ENCODE assay signal across 8 mouse cellular contexts in genomic region chr5:52865825-52866224, GRCm38 (mm10). TPM values are rescaled to one million over a fixed set of nuclear protein-coding genes. Genes with fewer than 3 reads are reported as not detected.
DNase-seq lines count a peak whose midpoint lies in the region; ATAC-seq and TF ChIP-seq lines count a peak whose summit lies in the region.

No protein-coding gene starts in this region.

- no peak overlapping the region for H3K4me3 ChIP-seq in heart, embryonic 11.5 days (ENCODE audit: low read depth, low read length)
- H3K4me3 ChIP-seq in kidney, embryonic 15.5 days (replicated peaks): no peak overlapping the region
- no peak overlapping the region for H3K4me3 ChIP-seq in stomach, embryonic 14.5 days (ENCODE audit: low read depth, low read length)

- intact Hi-C loops in gastrocnemius, postnatal 14 days (cut with DNase I; ENCODE audit: low total_unique reads): no loop called here

- no peak for TF ChIP-seq CTCF in Patski (IDR thresholded peaks at IDR 0.05)

- CTCF ChIA-PET in Patski (lab: Charles Lee): interaction anchor here (0.7 to 4.5 kb wide), 9 partner anchors 10 to 266 kb away, joined by 3 to 15 read pairs (median 4); no protein-coding TSS in a partner anchor

- ATAC-seq in heart, embryonic 11.5 days (replicated peaks; ENCODE audit: insufficient number of reproducible peaks, low FRiP score, low TSS enrichment): no peak
- ATAC-seq in Patski: peak; percentile 63
- ATAC-seq in kidney, embryonic 15.5 days (replicated peaks; ENCODE audit: low FRiP score): no peak; the same call in 1 of the 2 replicates
- ATAC-seq in stomach, embryonic 14.5 days (ENCODE audit: insufficient number of reproducible peaks, insufficient read depth, low FRiP score, low read depth): no peak

- in situ Hi-C loops in Patski (cut with MboI; ENCODE audit: low pct_unique_long_range_greater_than_20kb): no loop called here

- no peak overlapping the region for H3K9ac ChIP-seq in heart, embryonic 11.5 days (ENCODE audit: low read depth, low read length)
- no peak overlapping the region for H3K9ac ChIP-seq in kidney, embryonic 15.5 days
- H3K9ac ChIP-seq in stomach, embryonic 14.5 days (replicated peaks; ENCODE audit: low read depth, low read length): no peak overlapping the region

- H3K27me3 ChIP-seq in heart, embryonic 11.5 days (ENCODE audit: control insufficient read depth, insufficient read depth, low read length): no peaks in the 10 kb centered on the region
- no peaks in the 10 kb centered on the region for H3K27me3 ChIP-seq in Patski
- no peaks in the 10 kb centered on the region for H3K27me3 ChIP-seq in kidney, embryonic 15.5 days
- no peaks in the 10 kb centered on the region for H3K27me3 ChIP-seq in stomach, embryonic 14.5 days (ENCODE audit: control insufficient read depth, insufficient read depth, low read length)

- H3K9me3 ChIP-seq in heart, embryonic 11.5 days (replicated peaks; ENCODE audit: control insufficient read depth, low read length): no peaks in the 10 kb centered on the region
- no peaks in the 10 kb centered on the region for H3K9me3 ChIP-seq in kidney, embryonic 15.5 days (replicated peaks)
- H3K9me3 ChIP-seq in stomach, embryonic 14.5 days (ENCODE audit: control insufficient read depth, low read depth, low read length): no peaks in the 10 kb centered on the region

- no peaks in the 10 kb centered on the region for H3K4me1 ChIP-seq in heart, embryonic 11.5 days (ENCODE audit: control insufficient read depth, insufficient read depth, low read length)
- peaks cover 10% of the 10 kb centered on the region; the same call in 1 of the 2 replicates for H3K4me1 ChIP-seq in kidney, embryonic 15.5 days
- 0 out of 2 replicates have a peak, but pooled peaks cover 4% of the 10 kb centered on the region for H3K4me1 ChIP-seq in stomach, embryonic 14.5 days (ENCODE audit: control insufficient read depth, insufficient read depth, low read length)

- WGBS in heart, embryonic 11.5 days (ENCODE audit: insufficient replicate concordance): 78% methylated on average over 9 of the region's 9 CpGs
- 50% methylated on average over 9 of the region's 9 CpGs for WGBS in kidney, embryonic 15.5 days
- 51% methylated on average over 9 of the region's 9 CpGs for WGBS in stomach, embryonic 14.5 days

- POLR2A ChIA-PET in Patski (lab: Charles Lee): interaction anchor here (1.1 kb wide), 1 partner anchor 329 kb away, joined by 3 read pairs; no protein-coding TSS in a partner anchor

- peak; percentile 68 to 73 for DNase-seq in heart, adult 18-20 months
- peak; percentile 66 for DNase-seq in Patski (ENCODE audit: low read depth, low spot score)
- DNase-seq in gastrocnemius, postnatal 14 days: peak; percentile 47
- no peak for DNase-seq in layer of hippocampus, adult 8-10 months (ENCODE audit: low spot score in 2 of 2)
- no peak for DNase-seq in thymus, postnatal 0 days (ENCODE audit: low spot score)

- H3K27ac ChIP-seq in heart, embryonic 11.5 days (ENCODE audit: low read depth, low read length): no peak overlapping the region
- H3K27ac ChIP-seq in kidney, embryonic 15.5 days: peak overlapping the region; percentile 59
- H3K27ac ChIP-seq in stomach, embryonic 14.5 days (ENCODE audit: low read length): peak overlapping the region; percentile 21; the same call in 1 of the 2 replicates

- peaks cover 40% of the 10 kb centered on the region for H3K36me3 ChIP-seq in heart, embryonic 11.5 days (ENCODE audit: control insufficient read depth, insufficient read depth, low read length)
- H3K36me3 ChIP-seq in kidney, embryonic 15.5 days: peaks cover 78% of the 10 kb centered on the region
- peaks cover 62% of the 10 kb centered on the region for H3K36me3 ChIP-seq in stomach, embryonic 14.5 days (ENCODE audit: control insufficient read depth, insufficient read depth, low read length)

- H3K4me2 ChIP-seq in heart, embryonic 11.5 days: no peak overlapping the region
- H3K4me2 ChIP-seq in kidney, embryonic 15.5 days: no peak overlapping the region
- H3K4me2 ChIP-seq in stomach, embryonic 14.5 days (replicated peaks; ENCODE audit: low read depth, low read length): no peak overlapping the region

RNA-seq across cellular contexts. Expression of gene Anapc4, which starts 32.0 kb away (rescaled TPM):
- 10 to 100 TPM; 28.8 to 31.5 TPM for total RNA-seq in heart, adult 18-20 months (2021)
- 82.6 and 90.7 TPM in 2 replicates for polyA plus RNA-seq in heart, embryonic 11.5 days (2014; fragmentation: Nextera tagmentation; extraction: Ambion mirVana)
- polyA plus RNA-seq in Patski (2021): 179 TPM
- total RNA-seq in gastrocnemius, postnatal 14 days (2021): 10 to 100 TPM; 35.2 to 37.7 TPM
- polyA plus RNA-seq in kidney, embryonic 15.5 days (2015; fragmentation: Nextera tagmentation; extraction: Ambion mirVana): 103 TPM in 2 replicates
- 98.7 and 110 TPM in 2 replicates for polyA plus RNA-seq in stomach, embryonic 14.5 days (2014; fragmentation: Nextera tagmentation; extraction: Ambion mirVana)
- total RNA-seq in layer of hippocampus, adult 8-10 months (2022): 10 to 100 TPM; 70.2 to 82.7 (median 74.9) TPM
- 62.5 and 64.7 TPM in 2 replicates for polyA plus RNA-seq in thymus, postnatal 0 days (2015; fragmentation: Nextera tagmentation; extraction: Ambion mirVana)

Comparison
In these comparisons a context has a peak if more than half of its experiments do, and no peak if none do; other contexts are left out.
1. DNase-seq: peak in heart, adult 18-20 months (2 of 2), Patski (single experiment) and gastrocnemius, postnatal 14 days (single experiment); none in layer of hippocampus, adult 8-10 months (0 of 2) and thymus, postnatal 0 days (single experiment).